Mouse (Mus musculus): ENCODE data around the gene Rabep1.
"Not testable (repeated sequence)": the region's sequence is repeated elsewhere in the genome, so short reads cannot be mapped to it uniquely, and the experiment has no call there.

Rabep1 gene

DNA sequence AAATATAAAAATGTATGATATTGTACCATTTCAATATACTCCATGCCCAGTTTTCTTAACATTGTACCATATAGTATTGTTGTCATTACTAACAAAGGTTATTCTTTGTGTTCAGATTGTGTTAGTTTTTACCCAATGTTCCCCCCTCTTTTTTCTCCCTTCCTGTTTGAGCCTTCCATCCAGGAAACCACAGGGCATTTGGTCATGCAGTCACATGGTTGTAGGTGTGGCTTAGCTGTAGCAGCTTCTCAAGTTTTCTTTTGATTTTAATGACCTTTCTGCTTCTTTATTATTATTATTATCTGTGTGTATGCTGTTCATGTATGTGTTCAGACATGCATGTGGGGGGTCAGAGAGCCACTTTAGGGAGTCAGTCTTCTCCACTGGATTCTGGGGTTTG lies 47.0 kb downstream of the Rabep1 start:
- in situ Hi-C loops (cut with MboI): no loop called here

DNA sequence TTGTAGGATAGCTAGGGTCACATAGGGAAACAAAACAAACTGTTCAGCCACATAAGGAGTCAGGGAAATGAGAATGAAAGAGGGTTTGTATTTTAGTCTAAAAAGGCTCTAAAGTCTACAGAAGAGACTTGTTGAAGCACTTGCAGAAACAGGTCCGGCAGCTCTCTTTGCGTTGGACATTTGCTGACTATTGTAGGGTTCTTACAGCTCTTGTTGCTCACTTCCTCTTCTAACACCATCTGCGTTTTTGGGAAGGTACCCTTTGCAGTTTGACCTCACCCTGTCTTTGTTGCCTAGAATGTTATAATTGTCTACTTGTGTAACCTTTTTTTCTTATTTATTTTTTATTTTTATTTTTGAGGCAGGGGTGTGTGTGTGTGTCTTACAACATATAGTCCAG lies 53.1 kb downstream of the Rabep1 start:
- in situ Hi-C loops (cut with MboI): no loop called here

DNA sequence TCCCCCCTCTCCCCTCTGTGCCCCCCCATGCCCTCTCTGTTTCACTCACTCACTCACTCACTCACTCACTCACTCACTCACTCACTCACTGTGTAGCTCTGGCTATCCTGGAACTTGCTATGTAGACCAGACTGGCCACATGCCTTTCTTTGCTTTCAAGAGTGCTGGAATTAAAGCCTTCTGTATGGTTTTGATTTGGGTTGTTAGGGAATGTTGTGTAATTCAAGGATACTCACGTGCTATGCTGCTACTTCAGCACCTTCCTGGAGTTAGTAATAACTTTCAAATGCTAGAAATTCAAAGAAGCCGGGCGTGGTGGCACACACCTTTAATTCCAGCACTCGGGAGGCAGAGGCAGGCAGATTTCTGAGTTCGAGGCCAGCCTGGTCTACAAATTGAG lies 53.6 kb downstream of the Rabep1 start:
- in situ Hi-C loops (cut with MboI): not testable (repeated sequence)

DNA sequence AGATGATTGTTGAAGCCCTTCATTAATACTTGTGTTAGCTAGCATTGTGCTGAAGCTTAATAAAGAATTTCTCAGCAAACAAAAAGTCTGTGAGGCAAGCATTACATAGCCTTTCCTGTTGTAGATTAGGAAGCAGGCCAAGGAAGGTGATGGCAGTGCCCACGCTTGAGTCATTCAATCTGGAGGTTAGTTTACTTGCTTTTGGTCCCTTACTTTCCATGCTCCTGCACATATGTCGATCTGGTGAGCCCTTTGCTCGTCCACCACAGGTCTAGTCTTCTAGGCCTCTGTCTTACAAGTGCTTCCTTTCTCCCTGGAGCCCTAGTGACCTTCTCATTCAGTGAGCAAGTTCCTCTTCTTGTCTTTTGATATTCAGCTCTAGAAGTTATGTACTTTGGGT lies 62.1 kb downstream of the Rabep1 start:
- in situ Hi-C loops (cut with MboI): no loop called here

DNA sequence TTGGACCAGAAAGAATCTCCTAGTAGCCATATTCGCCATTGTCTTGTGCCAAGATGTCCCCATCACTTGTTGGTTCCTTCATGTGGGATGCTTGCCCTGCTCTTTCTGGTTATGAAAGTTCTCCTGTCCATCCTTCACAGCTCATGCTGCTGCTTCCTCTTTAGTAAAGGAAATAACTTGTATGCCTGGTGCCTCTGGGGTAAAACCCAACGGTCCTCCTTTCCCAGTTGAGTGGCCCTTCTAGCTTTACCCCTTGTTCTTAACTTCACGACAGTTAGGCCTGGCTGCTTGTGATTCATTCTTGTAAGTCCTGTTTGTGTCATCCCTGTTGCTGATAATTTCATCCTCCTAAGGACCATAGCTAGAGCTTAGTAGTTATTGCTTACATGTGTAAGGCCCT lies 66.7 kb downstream of the Rabep1 start:
- in situ Hi-C loops (cut with MboI): no loop called here

DNA sequence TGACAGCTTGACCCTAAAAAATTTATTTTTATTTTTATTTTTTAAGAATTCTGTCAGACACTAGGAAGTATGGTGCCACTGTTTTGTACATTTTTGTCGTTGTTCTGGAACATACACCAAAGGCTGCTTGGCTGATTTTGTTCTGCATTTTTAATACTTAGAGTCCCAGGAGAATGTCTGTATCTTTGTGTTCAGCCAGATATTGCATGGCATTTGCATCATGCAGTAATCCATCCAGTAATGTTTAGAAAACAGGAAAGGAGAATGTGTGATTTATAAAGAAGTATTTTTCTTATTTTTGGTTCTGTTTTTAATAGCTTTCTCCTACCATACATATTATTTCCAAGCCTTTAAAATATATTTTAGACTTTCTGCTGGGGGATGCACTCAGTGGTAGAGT lies 67.3 kb downstream of the Rabep1 start:
- in situ Hi-C loops (cut with MboI): no loop called here

DNA sequence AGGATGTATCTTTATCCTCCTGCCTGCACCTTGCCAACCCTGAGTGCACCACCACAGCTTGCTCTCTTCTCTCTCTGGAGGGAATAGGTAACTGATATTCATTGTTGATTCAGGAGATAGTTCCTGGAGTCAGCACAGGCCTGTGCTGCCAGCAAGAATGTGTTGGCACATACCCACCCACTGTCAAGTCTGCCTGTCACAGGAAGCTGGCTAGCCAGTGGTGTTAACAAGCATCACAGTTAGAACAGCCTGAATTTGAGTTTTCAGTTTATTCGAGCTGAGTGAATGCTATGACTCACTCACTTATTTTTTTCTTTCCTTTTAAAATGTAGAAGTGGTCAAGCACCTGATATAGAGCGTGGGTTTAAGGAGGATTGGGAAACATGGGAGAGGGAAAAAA lies 73.3 kb downstream of the Rabep1 start:
- in situ Hi-C loops (cut with MboI): no loop called here

DNA sequence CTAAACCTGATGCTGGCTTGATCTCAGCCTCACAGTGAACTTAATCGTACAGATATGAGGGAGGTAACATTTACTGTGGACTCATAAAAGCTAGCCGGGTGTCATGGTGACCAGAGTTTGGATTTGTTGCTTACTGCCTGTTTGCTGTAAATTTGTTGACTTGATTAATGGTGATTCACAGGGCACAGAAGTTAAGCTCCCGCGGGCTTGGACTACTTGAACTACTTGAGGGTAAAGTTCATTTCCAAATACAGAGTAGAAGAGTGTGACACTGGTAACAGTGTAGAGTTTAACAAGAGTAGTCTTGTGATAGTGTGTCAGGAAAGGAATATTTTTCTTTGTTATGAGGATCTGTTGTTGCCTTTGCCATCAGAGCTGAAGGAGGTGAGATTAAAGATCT lies 74.9 kb downstream of the Rabep1 start:
- in situ Hi-C loops (cut with MboI): no loop called here

DNA sequence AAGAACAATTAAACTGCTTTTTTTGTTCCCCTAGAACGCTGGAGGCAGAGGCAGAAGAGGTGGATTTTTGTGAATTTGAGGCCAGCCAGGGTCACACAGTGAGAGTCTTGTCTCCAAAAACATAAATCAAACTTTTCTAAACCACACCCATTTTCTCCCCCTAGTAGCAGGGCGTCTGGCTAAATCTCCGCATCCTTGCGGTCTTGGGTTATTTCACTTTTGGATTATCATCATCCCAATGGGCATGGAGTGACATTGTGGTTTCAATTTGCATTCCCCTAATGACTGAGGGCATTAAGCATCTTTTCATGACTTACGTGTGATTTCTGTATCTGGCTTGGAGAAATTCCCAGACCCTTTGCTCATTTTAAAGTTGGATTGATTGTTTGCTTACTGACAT lies 86.9 kb downstream of the Rabep1 start:
- in situ Hi-C loops (cut with MboI): no loop called here

DNA sequence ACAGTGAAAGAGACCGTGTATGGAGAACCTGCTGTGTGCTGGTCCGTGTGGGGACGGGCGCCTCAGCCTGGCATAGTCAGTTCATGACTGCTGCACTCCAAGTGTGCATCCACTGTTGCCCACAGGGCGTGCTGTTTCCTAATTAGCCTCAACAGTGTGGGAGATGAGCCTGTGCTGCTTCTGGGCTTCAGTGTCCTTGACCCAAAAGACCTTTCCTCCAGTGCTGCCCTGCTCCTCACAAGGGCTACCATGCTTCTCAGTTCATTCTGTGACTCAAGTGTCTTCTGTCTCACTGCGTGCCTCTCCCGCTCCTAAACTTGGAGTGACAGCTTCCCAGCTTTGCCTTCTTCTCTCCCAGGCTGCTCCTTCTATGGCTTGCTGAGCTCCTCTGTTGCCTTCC lies 90.7 kb downstream of the Rabep1 start:
- in situ Hi-C loops (cut with MboI): no loop called here

DNA sequence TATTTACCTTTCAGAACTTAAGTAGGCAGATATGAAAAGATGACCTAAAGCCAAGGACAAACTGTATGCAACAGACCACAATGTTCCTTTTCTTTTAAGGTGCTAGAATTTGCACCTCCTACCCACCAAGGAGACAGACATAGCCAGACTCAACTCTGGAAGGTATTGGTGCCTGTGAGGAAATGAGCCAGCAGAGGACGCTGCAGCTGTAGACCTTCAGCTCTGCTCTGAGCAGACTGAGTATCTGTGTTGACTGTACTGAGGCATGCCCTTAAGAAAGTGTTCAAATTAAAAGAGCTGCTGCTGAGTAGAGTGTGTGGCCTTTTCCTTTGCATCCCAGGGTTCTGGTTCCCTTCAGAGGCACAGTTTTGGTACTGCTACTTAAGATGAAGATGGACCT lies 98.0 kb downstream of the Rabep1 start:
- in situ Hi-C loops (cut with MboI): no loop called here

DNA sequence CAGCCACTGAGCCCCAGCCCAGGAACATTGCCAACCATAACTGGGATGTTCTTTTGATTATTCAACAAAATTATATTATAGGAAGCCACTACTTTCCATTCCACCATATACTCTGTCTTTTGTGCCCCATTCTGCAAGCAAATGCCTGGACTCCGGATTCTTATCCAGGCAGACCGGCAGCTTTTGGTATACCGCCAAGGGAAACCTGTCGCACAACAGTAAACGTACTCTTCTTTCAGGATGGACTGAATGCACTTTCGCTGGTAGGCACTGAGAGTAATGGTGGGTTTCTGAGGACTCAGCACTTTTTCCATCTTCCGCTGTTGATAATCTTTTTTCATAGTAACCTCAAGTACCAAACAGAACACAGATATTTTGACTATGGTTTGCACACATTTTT lies 99.1 kb downstream of the Rabep1 start:
- in situ Hi-C loops (cut with MboI): no loop called here

DNA sequence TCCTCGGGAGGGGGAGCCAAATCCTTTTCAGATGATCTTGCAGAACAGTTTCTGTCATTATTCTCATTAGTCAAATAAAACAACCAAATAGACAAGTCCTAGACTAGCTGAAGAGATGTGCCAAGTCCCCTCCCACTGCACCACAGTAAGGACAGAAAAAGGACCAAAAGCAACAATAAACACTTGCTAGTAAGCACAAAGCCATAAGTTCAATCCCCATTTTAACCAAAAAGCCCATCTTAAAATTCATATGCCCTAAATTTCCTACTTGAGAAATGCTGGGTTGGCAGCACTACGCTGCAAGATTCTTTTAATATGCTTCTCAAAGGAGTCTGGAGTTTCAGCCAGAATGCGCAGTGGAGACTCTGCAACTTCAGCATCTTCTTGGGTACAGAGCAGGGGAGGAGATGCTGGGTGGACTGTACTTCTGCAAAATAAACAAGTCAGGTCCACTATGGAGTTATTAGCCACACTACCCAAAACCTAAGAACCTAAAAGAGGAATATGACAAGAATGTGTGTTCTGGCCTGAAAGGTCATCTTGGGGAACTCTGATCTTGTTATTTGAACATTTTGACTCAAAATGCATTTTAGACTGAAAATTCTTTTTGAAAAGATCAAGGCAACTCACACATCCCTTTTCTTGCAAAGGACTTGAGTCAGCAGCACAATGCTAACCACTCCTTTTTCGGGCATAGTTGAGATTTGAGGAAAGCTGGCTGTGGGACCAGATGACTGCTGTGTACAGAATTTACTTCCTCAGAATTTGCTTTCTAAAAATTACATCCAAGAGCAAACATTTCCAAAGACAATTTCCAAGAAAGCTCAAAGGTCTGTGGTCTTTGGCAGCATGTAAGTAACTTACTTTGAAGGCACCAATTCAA lies 100.6 kb downstream of the Rabep1 start:
- in situ Hi-C loops (cut with MboI): no loop called here

DNA sequence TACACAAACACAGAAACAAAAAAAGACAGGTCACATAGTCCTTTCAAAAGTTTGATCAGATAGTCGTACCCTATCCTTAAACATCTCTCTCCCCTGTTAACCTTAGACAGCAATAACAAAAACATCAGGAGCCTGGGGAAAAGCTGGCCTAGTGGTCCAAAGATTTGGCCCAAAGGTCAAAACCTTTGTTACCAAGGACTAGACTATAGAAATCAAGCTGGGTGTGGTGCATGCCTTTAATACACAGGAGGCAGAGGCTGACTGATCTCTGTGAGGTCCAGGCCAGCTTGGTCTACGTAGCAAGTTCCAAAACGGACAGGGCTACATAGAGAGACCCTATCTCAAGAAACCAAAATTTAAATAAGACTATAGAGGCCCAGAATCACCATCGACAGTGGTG lies 110.1 kb downstream of the Rabep1 start:
- in situ Hi-C loops (cut with MboI): no loop called here

DNA sequence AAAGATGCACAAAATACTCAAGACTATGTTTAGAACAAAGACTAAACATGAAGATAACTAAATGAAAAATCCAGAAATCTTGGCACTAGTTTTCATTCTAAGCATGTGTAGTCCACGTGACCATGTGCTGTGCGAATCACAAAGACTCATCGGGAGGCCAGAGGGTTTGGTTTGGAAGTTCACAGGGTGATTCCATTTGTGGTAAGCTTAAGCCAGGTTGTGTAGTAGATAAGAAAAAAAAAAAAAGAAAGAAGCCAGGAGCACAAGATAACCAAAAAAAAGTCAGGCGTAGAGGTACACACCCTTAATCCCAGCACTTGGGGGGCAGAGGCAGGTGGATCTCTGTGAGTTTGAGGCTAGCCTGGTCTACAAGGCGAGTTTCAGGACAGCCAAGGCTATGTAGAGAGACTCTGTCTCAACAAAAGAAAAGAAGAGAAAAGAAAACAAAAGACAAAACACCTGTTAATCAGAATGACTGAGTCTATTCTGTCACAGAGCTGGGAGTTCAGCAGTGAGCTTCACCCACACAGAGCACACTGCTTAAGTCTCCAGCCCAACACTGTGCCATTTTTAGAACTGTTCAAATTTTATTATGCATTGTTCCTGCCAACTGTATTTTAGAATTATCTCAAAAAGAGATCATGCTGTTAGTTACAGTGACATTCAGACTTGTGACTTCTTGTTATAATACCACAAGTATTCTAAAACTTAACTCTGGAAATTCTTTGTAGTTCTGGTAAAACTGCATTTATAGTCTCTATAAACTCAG lies 116.4 kb downstream of the Rabep1 start:
- in situ Hi-C loops (cut with MboI): no loop called here

DNA sequence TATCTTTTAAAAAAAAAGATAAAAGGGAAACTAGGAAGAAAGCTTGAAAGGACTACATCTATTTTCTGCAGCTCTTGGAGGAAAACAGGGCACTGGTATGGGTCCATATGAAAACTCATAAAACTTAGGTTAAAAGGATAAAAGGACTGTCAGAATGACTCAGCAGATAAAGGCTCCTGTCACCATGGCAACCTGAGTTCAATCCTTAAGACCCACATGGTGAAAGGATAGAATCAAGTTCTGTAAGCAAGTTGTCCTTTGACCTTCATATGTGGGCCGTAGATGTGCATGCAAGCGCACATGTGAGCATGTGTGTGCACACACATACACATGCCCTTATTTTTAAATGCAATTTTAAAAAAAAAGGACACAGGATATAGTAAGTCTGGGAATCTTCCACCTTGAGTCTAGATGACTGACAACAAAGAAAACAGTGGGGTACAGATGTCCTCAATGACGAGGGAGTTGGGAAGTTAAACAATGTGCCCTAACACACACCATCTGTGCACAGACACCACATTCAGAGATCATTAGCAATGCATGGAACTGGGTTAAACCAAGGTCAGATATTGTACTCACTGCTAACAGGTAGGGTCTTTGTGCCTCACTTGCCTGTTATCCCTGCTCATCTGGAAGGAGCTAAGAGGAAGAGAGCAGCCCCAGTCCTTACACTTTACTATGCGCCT lies 119.8 kb downstream of the Rabep1 start:
- in situ Hi-C loops (cut with MboI): no loop called here

DNA sequence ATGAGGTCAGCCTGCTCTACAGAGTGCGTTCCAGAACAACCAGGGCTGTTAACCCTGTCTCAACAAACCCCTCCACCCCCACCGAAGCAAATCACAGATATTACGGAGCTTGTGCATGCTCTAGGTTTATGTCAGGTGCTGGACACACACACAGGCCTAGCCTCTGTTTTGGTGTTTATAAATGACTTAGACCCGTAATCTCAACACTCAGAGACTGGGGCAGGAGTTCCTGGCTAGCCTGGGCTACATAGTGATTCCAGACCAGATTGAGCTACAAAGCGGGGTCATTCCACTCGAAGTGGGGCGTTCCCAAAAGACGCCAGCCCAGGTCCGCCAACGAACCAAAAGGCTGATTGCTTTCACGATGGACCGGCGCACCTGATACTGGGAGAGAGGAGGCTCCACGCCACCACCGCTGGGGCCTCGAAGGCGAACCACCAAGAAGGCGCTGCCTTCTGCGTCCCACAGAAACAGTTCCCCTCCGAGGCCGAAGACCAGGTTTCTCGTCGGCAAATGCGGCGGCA lies 124.8 kb downstream of the Rabep1 start:
- in situ Hi-C loops (cut with MboI): no loop called here

DNA sequence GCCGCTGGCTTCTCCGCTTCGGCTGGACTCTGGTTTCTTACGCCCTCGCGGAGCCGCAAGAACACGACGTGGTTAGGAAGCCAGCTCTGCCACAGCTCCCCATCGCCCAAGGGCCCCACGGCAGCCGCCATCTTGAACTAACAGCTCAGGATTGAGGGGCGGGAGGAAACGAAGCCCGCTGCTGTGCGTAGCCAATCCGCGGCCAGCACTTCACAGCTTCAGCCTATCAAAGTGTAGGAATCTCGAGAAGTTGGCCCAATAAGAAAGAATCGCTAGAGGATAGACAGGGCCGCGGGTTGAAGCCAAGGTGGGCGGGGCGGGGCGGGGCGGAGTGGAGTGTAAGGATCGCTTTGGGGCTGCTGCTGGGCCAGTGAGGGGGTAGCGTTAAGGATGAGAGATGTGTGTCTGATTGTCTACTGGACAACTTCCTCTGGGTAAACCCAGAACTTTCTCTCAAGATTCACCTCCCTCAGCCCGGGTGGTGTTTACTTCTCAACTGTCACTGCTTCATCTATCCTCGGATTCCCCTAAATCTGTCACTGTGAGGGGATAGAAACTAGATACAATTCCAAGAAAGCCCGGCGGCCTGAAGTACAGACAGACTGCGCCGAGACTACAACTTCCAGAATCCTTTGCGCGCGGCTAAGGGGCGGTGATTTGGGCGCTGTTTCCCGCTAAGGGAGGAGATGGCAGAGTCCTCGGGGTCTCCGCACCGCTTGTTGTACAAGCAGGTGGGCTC lies 125.4 kb downstream of the Rabep1 start, which contains the start of the genes Nup88 and Rpain:
Nup88 (minus strand) TSS at position 153 of the 739 bp plus-strand sequence.
Rpain (plus strand) TSS at position 393 of the 739 bp plus-strand sequence.
- in situ Hi-C loops (cut with MboI): no loop called here

DNA sequence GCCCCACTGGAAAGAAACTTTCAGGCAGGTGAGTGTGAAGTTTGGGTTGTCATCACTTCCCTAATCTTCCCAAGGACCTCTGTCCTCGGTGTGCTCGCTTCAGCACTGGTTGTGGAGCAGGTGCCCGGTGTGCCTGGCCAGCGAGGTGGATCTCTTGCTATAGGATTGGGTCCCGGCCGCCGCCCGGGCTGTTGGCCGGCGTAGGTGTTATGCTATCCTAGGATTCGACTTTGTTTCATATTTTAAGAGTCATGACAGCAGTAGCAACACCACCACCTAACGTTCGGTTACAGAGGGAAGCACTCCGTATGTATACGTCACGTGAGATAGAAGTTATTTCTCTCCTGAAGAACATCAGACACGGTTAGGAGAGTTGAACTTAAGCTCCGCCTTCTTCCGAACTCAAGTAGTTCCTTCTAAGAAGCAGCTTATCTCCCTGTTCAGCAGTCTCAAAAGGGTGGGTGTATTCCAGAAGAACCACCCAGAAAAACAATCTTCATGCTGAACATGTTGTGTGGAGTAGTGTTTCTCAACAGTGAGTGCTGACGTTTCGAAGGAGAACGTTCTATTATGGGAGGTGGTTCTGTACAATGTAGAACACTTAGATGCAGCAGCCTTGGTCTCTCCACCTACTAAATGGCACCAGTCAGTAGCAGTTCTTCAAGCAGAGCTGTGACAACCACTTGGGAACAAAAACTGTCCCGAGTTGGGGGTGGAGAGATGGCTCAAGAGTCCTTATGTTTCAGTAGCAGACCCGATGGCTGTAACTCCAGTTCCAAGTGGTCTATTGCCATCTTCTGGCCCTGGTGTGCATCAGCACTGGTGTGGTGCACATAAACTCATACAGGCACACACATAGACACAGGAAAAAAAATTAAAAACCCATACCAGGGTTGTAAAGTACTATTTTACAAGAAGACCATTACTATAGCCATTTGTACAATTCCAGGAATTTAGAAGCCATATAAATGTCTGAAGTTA lies 126.3 kb downstream of the Rabep1 start:
- in situ Hi-C loops (cut with MboI): no loop called here

DNA sequence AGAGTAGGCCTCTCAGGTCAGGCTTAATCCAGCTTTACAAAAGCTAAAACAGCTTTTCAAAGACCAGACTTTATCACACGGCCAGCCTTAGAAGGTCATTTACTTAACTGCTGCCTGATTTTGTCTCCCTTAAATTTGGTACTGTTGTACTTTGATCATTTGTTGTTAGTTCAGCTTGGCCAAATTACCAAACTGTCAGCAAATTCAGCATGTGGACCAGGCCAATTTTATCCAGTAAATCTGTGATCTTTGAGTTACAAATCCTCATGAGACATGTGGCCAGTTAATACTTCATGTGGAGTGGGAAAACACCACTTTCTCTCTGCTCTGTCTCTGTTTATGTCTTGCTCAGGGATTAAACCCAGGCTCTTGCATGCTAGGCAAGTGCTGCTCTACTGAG lies 128.0 kb downstream of the Rabep1 start:
- in situ Hi-C loops (cut with MboI): no loop called here
